Mouse (Mus musculus): ENCODE measurements around the gene Creg1.

GRCm38 (mm10) chr1:165762914-165763634, 472 bp upstream of the Creg1 start:
- TF ChIP-seq POLR2A (IDR thresholded peaks at IDR 0.05; ENCODE audit: control insufficient read depth, low read depth, low read length), result no peak
- no peak for TF ChIP-seq CTCF (IDR thresholded peaks at IDR 0.05; ENCODE audit: control insufficient read depth, insufficient read depth, insufficient replicate concordance, low read depth, low read length)
